Mouse (Mus musculus): ENCODE data around the gene Mamstr.

The Mamstr gene

DNA sequence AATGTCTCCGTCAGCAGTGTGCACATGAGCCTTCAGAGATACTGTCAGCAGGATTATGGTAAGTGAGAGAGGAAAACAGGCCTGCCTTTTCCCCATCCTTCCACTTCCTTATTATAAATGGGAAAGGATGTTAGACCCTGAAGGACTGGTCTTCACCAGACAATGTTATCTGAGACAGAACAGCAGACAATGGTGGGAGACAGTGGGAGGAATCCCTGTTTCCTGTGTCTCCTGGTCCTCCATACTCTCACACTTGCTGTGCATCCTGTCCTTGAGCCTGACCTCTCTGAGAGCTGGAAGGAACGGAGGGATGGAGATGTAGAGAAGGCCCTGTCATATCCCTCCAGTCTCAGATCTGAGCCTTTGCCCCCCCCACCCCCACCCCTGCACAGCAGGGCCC, 52.6 kb downstream of the Mamstr start:
- in situ Hi-C loops (cut with MboI, MseI) = no loop called here

DNA sequence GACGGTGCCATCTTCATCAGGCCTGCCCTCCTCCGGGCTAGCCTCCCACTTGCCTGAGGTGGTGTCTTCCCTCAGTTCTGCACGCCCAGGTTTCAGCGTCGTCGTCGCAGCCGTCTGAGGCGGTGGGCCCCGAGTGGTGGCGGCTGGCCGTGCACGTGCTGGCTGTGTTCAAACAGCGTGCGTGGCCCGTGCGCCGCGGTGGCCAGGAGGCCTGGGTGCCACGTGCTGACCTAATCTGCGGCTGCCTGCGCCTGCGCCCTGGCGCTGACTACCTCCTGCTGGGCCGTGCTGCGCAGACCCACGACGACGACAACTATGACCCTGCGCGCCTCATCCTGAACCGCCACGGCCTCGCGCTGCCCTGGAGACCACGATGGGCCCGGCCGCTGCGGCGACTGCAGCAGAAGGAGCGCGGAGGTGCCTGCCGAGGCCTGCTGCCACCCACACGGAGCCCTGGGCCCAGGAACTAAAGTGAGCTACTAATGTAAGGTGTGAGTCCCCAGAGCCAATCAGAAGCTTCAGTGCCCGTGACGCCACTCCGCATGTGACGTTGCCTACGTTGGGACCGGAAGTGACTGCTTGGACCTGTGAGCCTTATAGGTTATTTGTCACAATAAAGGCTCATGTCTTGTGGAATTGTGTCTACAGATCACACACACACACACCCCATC, 54.3 kb downstream of the Mamstr start, which contains the start of gene Sec1:
Gene Sec1 (minus strand): TSS at position 482 of the 671 bp plus-strand sequence.
- in situ Hi-C loops (cut with MboI, MseI) = no loop called here

DNA sequence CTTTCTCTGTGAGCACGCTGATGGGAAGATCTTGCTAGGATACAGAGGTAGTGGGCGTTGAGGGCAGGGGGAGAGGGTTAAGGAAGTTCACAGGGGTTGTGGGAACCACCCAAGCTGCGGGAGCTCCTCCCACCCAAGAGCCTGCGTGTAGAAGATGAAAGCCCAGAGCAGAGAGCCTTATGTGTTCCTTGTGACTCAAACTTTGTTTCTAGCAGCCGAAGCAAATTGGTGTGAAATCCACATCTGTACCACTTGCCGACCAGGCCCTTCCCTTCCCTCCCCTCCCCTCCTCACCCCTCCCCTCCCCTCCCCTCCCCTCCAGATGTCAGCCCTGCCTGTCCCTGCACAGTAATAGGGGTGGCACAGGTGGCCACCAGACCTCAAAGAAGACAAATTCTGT, 55.3 kb downstream of the Mamstr start:
- in situ Hi-C loops (cut with MboI, MseI) = no loop called here
